Mouse (Mus musculus) small intestine, adult 2 months (tissue): Measurements from ENCODE around the gene Ahsg. TPM values are rescaled to one million over a fixed set of nuclear protein-coding genes. Genes with fewer than 3 reads are reported as not detected.

ENCODE experiments used
- H3K27ac ChIP-seq: fragments of 200-500 bp; 2 replicates; pipeline ENCODE4 v1.5.1; 2012; ENCODE audit warnings: low read depth, low read length, control low read depth, inconsistent platforms; ENCODE audit not compliant: insufficient read depth
- H3K27me3 ChIP-seq: fragments of 200-500 bp; 2 replicates; pipeline ENCODE4 v1.6.1; 2012; ENCODE audit warnings: mild to moderate bottlenecking, moderate library complexity, low read length, inconsistent platforms; ENCODE audit not compliant: control insufficient read depth, insufficient read depth
- H3K36me3 ChIP-seq: fragments of 200-500 bp; 2 replicates; pipeline ENCODE4 v1.6.1; 2012; ENCODE audit warnings: mild to moderate bottlenecking, low read length, control low read depth, inconsistent platforms; ENCODE audit not compliant: control insufficient read depth, insufficient read depth
- H3K4me1 ChIP-seq: fragments of 200-500 bp; 2 replicates; pipeline ENCODE4 v1.6.1; 2012; ENCODE audit warnings: low read length, inconsistent platforms, mixed read lengths; ENCODE audit not compliant: control insufficient read depth, insufficient read depth, insufficient read length
- H3K4me3 ChIP-seq: fragments of 200-500 bp; 2 replicates; pipeline ENCODE4 v1.5.1; 2012; ENCODE audit warnings: low read depth, mild to moderate bottlenecking, control low read depth, inconsistent platforms, low read length, moderate library complexity
- CTCF ChIP-seq: fragments of 200-500 bp; IDR thresholded peaks from 2 replicates; pipeline ENCODE4 v1.5.1; 2012; ENCODE audit warnings: low read depth, mild to moderate bottlenecking, control low read depth, inconsistent platforms, low read length, moderate library complexity, mixed read lengths; ENCODE audit not compliant: insufficient replicate concordance, insufficient read length; ENCODE audit errors: extremely low read depth
- POLR2A ChIP-seq: fragments of 200-500 bp; IDR thresholded peaks from 2 replicates; pipeline ENCODE4 v1.6.1; 2012; ENCODE audit warnings: low read depth, mild to moderate bottlenecking, control low read depth, inconsistent platforms, low read length, moderate library complexity
- WGBS: fragments of 180-500 bp; shearing (Covaris S2); methylation state at CpG from one replicate; pipeline ENCODE4 v1.1.7; 2018; 5-methylcytosine and 5-hydroxymethylcytosine counted together
- polyA plus RNA-seq: library from polyadenylated mRNA; depleted of rRNA; stranded (reverse); fragments of >200 nt; gene quantifications from 2 replicates; pipeline ENCODE4 v1.2.3, GENCODE M21; 2012

Gene Ahsg
- polyA plus RNA-seq, 1 experiment: not detected

DNA sequence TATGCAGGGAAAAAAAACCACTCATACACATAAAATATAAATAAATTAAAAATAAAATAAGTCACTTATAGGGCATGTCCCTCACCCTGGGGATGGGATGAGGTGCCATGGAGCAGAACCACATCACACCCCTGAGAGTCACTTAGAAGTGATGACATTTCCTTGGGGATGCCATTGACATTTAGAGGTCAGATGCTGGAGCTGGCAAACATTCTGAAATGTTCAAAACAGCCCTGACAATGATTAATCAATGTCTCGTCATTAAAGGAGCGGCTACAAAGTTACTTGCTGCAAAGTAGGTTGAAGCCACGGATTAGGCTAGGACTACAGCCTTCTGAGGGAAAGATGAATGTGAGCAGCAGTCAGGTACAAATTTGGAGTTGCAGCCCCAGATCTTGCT lies 10.2 kb downstream of the Ahsg start:
- Histone ChIP-seq H3K36me3 (no peaks in the 10 kb centered on the region), H3K27ac (no peak overlapping the region), H3K27me3 (no peaks in the 10 kb centered on the region), H3K4me3 (no peak overlapping the region), H3K4me1 (no peaks in the 10 kb centered on the region)
- TF ChIP-seq CTCF (no peak), POLR2A (no peak)
- 53% methylated on average over 3 of the region's 3 CpGs for WGBS

- H3K36me3 ChIP-seq: no peaks in the 10 kb centered on the region
- 83% methylated on average over 6 of the region's 6 CpGs for WGBS
- no peak for TF ChIP-seq CTCF
- TF ChIP-seq POLR2A: no peak
Observed at GRCm38 (mm10) chr16:22909290-22909689, 18.2 kb downstream of the Ahsg start.

DNA sequence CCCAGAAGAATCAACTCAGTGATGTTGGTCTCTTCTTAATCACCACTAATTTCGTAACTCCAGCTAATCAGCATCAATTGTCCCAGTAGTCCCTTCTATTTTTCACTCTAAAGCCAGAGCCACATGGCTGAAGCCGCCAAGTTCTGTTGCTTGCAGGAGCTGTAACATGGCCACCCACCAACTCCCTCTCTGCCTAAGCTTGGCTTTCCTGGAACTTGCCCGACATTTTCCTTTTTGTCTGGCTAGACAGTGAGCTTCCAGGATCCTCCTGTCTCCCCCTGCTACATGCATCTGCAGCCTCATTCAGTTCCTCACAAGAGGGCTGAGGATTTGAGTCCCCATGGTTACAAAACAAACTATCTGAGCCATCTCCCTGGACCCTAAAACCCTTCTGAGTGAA lies 20.9 kb downstream of the Ahsg start:
- Histone ChIP-seq H3K36me3 (no peaks in the 10 kb centered on the region), H3K27ac (no peak overlapping the region), H3K27me3 (no peaks in the 10 kb centered on the region), H3K4me3 (no peak overlapping the region), H3K4me1 (no peaks in the 10 kb centered on the region)
- 86% methylated on average over 3 of the region's 3 CpGs for WGBS
- TF ChIP-seq CTCF: no peak
- TF ChIP-seq POLR2A: no peak

More at GRCm38 (mm10) chr16:22909290-22909689, 18.2 kb downstream of the Ahsg start:
- Histone ChIP-seq H3K4me1 (no peaks in the 10 kb centered on the region), H3K27me3 (no peaks in the 10 kb centered on the region), H3K4me3 (no peak overlapping the region), H3K27ac (no peak overlapping the region)

GRCm38 (mm10) chr16:22912886-22913285 lies 21.8 kb downstream of the Ahsg start:
- H3K27ac ChIP-seq: no peak overlapping the region
- no peak for TF ChIP-seq CTCF
- TF ChIP-seq POLR2A: no peak
- no peaks in the 10 kb centered on the region for H3K4me1 ChIP-seq
- no peaks in the 10 kb centered on the region for H3K27me3 ChIP-seq
- H3K4me3 ChIP-seq: no peak overlapping the region
- WGBS: 58% methylated on average over 6 of the region's 6 CpGs
- H3K36me3 ChIP-seq: no peaks in the 10 kb centered on the region

DNA sequence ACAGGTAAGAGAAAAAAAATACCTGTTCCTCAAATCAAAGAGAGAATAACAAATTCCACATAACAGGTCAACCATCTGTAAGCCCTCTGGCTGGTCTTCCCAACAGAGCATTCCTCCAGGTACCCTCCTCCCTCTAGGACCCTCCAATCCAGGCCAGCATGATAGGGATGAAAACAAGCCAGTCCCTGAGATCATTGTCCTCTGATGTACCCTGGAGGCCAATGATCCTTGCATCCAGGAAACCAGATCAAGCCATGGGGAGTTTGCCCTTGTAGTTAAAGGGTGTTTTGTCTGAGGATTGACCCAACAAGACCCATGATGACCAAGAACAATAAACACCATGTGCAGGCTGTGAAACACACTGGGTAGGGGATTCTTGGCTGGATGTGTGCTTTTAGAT lies 23.2 kb downstream of the Ahsg start:
- Histone ChIP-seq H3K4me1 (no peaks in the 10 kb centered on the region), H3K27me3 (no peaks in the 10 kb centered on the region), H3K27ac (no peak overlapping the region), H3K36me3 (no peaks in the 10 kb centered on the region), H3K4me3 (no peak overlapping the region)
- no peak for TF ChIP-seq POLR2A
- no peak for TF ChIP-seq CTCF

DNA sequence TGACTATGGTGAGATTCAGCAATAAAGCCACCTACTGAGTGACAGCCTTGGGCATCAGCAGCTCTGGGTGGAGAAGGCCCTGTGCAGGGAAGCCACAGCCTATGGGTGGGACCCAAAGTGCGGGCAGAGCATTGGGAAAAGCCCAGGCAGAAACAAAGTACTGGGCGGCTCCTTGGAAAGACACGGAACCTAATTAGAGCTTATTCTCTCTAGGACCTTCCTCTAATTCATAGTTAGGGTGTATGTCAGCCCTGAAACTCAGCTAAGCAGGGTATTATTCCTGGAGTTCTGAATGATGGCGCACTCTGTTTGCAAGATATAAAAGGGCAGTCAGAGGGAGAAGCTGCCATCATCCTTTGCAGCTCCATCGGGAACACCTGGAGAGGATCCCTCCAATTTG lies 27.0 kb downstream of the Ahsg start, which contains the start of gene Fetub:
Gene Fetub, plus strand, starts transcription at position 301 of the 400 bp plus-strand sequence.
- H3K36me3 ChIP-seq: no peaks in the 10 kb centered on the region
- no peak for TF ChIP-seq CTCF
- TF ChIP-seq POLR2A: no peak
- H3K27me3 ChIP-seq: no peaks in the 10 kb centered on the region
- H3K27ac ChIP-seq: no peak within 1 kb of the TSS
- H3K4me3 ChIP-seq: no peak within 1 kb of the TSS
- no peaks in the 10 kb centered on the region for H3K4me1 ChIP-seq
- 83% methylated on average over 5 of the region's 5 CpGs for WGBS

DNA sequence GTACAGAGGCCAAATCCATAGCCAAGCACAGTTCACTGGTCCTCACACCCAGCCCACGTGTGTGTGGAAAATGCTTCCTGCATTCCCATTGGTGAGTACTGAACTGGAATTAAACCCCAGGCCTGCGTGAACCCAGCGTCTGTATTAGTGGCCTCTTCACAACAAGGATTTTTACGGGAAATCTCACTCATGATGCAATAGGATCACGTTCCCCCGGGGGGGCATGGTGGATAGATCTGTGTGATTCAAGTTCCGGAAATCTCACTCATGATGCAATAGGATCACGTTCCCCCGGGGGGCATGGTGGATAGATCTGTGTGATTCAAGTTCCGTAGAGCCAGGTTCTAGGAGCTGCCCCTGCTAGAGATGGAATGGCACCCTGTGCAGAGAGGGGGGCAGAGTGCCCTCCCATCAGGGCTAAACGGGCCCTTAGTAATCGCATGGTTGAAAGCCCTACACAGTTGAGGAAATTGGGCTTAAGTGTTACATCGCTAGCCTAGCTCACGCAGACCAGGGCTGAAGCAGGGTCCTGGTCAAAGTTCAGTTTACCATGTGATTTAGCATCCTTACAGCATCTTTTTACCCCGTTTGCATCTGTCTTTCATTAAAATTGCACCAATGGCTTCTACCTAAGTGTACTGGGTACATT lies 27.7 kb downstream of the Ahsg start:
- H3K27me3 ChIP-seq: no peaks in the 10 kb centered on the region
- no peak overlapping the region for H3K4me3 ChIP-seq
- TF ChIP-seq CTCF (no peak), POLR2A (no peak)
- no peaks in the 10 kb centered on the region for H3K36me3 ChIP-seq
- H3K27ac ChIP-seq: no peak overlapping the region
- WGBS: 73% methylated on average over 15 of the region's 15 CpGs
- H3K4me1 ChIP-seq: no peaks in the 10 kb centered on the region

GRCm38 (mm10) chr16:22919971-22920854 lies 29.1 kb downstream of the Ahsg start:
- Histone ChIP-seq H3K27me3 (no peaks in the 10 kb centered on the region), H3K27ac (no peak overlapping the region), H3K4me3 (no peak overlapping the region), H3K36me3 (no peaks in the 10 kb centered on the region), H3K4me1 (no peaks in the 10 kb centered on the region)
- TF ChIP-seq POLR2A (no peak), CTCF (no peak)
- WGBS: 30% methylated on average over 18 of the region's 18 CpGs
